Mouse (Mus musculus) C2C12 (cell line): Measurements from ENCODE around the gene Lrr1.

Experiments used
- CTCF ChIP-seq: IDR thresholded peaks from one replicate; pipeline ENCODE4 v1.5.1; 2011; ENCODE audit not compliant: control insufficient read depth, insufficient read depth, insufficient read length
- MAX ChIP-seq: IDR thresholded peaks from one replicate; pipeline ENCODE4 v1.6.1; 2011; ENCODE audit warnings: mild to moderate bottlenecking, control low read depth
- MYOG ChIP-seq: IDR thresholded peaks from one replicate; pipeline ENCODE4 v1.6.1; 2011; ENCODE audit not compliant: control insufficient read depth, insufficient read length; ENCODE audit errors: extremely low read depth
- USF1 ChIP-seq: IDR thresholded peaks from one replicate; pipeline ENCODE4 v1.6.1; 2011; ENCODE audit warnings: low read depth, mild to moderate bottlenecking, control low read depth, moderate library complexity

GRCm38 (mm10) chr12:69147166-69147735 lies 21.4 kb upstream of the Lrr1 start:
- no peak for TF ChIP-seq CTCF
- TF ChIP-seq MAX, result no peak
- no peak for TF ChIP-seq USF1
- TF ChIP-seq MYOG, result no peak
